Mouse (Mus musculus) cerebellum, adult 9-11 months (tissue): Measurements from ENCODE around the gene Chd8.

ENCODE experiments used
- DNase-seq: peaks from one replicate; pipeline ENCODE4 v3.0.0; 2022

Gene Chd8

GRCm38 (mm10) chr14:52197156-52197878 is 60.3 kb downstream of the Chd8 start, which contains the start of gene Supt16:
Supt16 (minus strand) TSS chr14:52197416.
- peak; percentile 81 for DNase-seq

GRCm38 (mm10) chr14:52196230-52197155 is 61.1 kb downstream of the Chd8 start:
- no peak for DNase-seq

GRCm38 (mm10) chr14:52195691-52196090 is 61.9 kb downstream of the Chd8 start:
- DNase-seq = peak; percentile 33

GRCm38 (mm10) chr14:52190740-52191359 is 66.7 kb downstream of the Chd8 start:
- peak; percentile 20 for DNase-seq

GRCm38 (mm10) chr14:52189519-52189918 is 68.1 kb downstream of the Chd8 start:
- no peak for DNase-seq

DNA sequence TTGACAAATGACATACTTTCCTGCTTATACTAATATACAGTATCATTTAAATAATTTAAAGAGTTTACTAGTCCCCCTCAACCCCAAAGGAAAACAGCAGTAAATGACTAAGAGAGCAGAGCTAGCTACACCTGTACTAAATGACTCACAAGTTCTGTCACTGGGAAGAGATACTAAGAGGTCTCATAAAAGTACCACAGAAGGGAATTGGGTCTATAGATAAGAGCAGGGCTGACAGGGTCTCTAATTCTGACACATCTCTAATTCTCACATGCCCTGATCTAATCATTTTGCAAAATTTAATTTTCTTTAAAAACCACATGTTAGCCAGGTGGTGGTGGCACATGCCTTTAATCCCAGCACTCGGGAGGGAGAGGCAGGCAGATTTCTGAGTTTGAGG is 68.8 kb downstream of the Chd8 start:
- DNase-seq = no peak

DNA sequence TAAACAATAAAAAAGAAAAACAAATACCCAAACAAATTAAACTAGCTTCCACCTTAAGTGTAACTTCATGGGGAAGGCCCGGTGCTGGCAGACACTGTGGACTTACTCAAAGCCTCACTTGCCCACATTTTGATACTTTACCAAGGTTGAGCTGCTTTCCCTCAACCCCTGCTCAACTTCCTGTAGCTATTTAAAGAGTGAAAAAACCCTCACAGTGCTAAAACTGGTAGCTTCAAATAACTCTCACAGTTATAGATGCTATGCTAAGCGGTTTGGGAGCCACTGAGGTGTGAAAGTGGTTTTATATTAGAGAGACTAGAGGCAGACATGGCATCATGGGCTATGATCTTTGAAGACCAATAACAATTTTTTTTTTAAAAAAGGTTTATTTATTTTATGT is 91.0 kb downstream of the Chd8 start:
- DNase-seq = no peak

- no peak for DNase-seq
These were observed 96.7 kb downstream of the Chd8 start for GRCm38 (mm10) chr14:52160911-52161310.

- no peak for DNase-seq
These were observed 102.6 kb downstream of the Chd8 start for GRCm38 (mm10) chr14:52155008-52155407.

GRCm38 (mm10) chr14:52152613-52153012 is 105.0 kb downstream of the Chd8 start:
- no peak for DNase-seq

- no peak for DNase-seq
These were observed 105.4 kb downstream of the Chd8 start for GRCm38 (mm10) chr14:52152179-52152578.

DNA sequence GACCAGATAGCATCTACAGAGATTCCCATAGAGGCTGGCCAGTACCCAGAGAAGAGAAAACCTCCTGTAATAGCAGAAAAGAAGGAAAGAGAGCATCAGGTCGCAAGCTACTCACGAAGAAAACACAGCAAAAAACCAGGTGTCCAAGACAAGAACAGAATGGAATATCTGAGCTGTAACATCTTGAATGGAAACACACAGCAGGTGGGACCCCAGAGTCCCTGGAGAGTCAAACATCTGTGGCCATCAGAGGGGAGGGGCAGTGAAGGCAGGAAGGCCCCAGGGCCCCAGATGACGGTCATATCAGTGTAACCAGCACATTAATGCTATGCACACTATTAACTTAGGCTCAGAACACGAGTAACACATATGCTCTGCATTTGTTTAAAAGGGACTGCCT is 107.7 kb downstream of the Chd8 start:
- no peak for DNase-seq
